Mouse (Mus musculus) T-helper 2 cell (primary cell): ENCODE measurements around the gene Anapc5.

Experiments used
- in situ Hi-C: fragments of 300-600 bp; cut with MboI, MseI; formaldehyde crosslinking; loops from one replicate; pipeline ENCODE4 v1.15.1; 2025; ENCODE audit warnings: high pct_unique_total_duplicates

Anapc5 gene

DNA sequence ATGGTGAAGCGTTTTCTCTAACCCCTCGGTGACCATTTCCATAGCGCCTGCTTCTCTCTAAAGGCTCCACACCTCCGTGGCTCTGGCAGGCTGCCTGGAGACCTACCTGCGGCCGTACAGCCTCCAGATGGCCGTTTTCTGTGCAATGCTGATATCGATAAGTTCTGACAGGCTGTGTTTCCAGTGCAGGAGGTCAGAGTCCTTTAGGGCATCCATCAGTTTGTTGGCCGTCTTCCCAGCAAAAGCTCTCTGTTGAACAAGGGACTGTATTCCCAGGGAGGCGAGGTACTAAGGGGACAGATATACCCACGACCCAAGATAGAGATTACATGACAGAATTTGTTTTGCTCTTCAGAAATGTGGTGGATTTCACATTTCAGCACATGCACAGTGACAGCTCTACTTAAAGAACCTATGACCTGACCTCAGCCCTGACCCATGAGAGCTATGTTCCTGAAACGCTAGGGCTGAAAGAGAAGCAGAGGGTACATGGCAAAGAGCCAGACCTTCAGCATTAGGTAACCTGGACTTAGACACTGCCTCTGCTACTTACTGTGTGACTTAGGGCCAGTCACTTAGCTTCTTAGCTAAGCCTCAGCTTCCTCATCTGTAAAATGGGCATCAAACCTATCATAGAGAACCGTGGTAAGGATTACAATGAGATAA is 20.7 kb downstream of the Anapc5 start:
- in situ Hi-C loops, result no loop called here

DNA sequence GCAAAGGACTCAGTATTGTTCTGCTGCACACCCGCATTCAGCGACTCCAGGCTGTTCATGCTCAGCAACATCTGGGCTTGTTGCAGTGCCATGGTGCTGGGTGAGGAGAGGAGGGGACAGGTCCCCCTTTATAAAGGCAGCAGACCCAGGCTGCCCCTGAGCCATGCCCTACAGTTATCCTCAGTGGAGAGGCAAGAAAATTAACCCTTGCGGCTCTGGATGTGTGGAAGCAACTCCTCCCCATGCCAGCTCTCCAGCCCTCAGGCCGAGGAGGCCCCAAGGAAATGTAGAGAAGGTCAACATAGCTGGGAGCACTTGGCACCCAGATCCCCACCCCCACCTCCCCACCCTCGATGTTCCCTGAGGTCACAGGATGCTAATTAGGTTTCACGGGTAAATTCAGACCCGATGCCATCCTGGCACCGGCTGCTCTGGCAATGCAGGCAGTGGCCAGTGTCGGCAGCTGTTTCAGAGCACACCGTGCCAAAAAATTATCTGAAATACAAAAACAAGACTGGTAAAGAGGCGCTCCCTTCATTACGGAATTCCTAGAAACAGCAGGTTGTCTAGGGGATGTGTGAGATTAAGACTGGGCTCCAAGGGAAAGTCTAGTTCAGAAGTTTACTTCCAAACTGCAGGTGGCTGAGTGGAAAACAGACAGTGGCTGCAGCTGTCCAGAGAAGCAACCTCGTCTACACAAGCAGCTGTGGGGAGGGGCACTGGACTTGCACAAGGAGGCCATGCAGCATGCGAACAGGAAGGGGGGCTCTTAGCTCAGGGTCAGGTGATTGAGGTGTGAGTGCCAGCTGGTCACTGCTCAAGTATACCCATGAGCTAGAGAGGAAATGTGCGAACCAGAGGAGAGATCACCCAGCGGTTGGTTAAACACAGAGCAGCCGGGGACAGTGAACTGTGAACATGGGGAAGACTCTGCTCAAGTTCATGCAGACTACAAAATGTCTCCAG is 21.5 kb downstream of the Anapc5 start:
- in situ Hi-C loops, result no loop called here

DNA sequence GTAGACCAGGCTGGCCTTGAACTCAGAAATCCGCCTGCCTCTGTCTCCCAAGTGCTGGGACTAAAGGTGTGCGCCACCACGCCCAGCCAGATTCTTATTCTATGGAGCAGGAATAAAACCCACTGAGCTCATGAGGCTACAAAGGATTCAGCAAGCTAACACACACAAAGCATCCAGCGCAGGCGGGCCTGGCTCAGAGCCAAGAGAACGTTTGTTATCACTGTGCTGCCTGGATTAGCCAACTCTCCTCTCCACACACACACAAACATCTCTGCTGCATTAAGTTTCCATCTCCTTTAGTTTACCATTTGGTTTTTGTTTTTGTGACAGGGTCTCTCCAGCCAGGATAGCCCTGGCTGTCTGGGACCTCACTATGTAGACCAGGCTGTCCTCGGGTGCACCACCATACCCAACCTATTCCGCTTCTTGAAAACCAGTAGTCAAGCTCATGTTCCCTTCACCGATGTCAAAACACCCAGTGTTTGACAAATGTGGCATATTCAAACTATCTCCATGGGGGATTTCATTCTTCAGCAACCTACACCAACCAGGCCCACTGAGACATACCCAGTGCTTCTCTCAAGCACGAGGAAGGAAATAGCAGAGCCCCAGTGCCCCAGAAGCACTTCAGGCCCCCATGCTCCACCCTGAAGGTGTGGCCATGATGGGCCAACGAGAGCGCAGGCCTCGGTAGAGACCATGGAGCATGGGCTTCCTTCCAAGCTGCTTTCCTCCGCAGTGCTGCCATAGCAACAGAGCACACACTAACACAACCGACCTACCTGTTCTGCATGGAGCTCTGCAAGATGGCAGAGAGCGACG is 22.4 kb downstream of the Anapc5 start:
- in situ Hi-C loops, result no loop called here

DNA sequence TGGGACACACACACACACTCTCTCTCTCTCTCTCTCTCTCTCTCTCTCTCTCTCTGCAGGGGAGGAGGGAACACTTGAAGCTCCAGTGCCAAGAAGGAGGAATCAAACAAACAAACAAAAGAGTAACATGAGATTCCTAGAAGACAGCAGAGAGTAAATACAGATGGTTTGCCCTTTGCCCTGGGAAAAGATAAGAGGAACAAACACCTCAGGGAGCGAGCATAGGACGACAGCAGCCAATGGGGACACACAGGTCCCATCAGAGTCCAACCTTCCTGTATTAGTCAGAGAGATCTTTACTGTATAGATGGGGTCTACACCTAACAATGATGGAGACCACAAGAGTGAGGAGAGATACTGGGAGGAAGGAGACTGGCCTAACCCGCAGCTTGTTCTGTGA is 23.3 kb downstream of the Anapc5 start:
- in situ Hi-C loops, result no loop called here

DNA sequence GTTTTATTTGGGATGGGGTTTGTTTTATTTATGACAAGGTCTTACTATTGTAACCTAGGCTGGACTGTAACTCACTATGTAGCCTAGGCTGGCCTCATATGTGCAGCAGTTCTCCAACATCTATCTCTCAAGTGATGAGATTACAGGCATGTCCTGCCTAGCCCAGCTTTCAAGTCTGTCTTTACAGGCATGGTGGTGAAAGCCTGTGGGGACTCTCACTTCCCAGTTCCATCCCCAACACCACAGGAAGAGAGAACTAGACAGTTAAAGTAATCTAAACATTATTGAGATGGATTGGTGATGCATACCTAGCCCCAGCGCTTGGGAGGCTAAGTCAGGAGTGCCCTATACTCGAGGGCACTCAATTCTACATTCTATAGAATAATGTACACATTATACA is 32.4 kb downstream of the Anapc5 start:
- in situ Hi-C loops, result no loop called here

DNA sequence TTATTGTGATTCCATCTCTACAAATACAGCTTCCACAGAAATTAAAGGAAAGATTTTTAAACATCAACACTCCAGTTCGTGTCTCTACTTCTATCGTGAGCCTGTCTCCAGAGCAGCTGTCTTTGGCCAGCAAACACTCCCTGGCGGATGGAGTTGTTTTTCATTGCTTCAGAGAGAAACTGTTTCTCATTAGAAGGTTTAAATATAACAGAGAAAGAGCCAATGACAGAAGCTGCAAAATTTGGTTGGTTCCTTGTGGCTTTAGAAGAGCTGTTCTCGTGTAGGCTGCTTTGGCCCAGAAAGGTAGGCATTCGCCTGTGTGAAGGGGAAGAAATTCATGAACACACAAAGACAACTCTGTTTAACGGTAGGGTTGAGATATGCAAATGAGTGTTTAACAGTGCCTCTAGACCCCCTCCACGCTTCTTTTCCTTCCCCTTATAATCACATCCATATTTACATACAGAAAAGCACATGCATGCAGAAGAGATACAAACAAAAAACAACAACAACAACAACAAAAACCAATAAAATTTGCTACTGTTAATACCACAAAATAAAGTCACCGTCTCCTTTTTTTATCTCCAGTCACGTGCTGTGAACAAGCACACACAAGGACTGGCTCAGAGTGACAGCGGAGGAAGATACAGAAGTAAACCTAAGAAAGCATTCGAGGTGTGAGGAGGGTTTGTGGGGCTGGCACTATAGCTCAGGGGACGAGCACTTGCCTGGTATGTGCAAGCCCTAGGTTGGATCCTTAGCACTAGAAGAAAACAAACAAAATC is 34.9 kb downstream of the Anapc5 start:
- in situ Hi-C loops, result no loop called here

DNA sequence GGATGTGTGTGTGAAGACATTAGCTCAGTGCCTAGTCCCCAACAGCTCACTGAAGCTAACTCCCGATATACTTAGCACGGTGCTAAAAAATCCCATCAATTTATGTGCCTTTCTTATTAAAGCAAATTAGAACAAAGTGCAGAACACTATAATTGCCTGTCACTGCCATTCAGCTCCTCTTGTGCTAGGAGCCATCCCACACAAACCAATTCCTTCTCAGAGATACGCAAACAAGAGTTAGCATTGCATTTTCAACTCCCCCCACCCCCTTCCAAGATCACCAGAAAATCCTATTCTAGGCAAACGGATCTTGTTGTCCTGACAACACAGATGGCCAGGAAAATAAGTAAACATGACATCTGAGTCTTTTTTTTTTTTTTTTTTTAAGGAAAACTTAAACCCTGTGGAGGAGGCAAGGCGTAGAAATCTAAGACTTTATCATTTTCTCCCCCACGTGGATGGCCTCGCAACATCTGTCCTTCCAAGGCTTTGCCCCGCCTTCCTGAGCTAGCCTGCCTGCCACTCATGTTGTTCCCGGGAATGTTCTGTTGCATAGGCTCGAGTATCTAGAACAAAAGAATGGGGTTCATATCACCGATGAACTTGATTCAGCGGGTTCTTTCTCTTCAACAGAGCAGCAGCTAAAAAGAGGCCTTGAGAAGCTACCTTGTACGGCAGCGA is 37.3 kb downstream of the Anapc5 start:
- in situ Hi-C loops, result no loop called here

DNA sequence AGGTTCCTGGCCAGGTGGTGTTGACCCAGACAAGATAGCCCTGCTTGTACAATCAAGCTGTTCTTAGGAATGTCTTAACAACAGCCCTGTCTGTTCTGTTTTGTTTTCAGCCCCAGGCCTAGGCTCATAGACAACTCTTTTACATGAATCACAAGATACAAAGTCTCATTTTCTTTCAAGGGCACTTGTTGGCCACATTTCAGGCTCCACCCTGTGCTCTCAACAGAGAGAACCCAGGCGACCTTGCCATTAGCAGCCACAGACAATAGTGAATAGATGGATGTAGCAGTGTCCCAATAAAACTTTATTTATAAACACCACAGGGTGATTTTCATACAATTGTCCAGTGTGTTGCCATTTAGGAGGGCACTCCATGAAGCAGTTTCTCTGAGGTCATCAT is 39.1 kb downstream of the Anapc5 start:
- in situ Hi-C loops, result no loop called here

DNA sequence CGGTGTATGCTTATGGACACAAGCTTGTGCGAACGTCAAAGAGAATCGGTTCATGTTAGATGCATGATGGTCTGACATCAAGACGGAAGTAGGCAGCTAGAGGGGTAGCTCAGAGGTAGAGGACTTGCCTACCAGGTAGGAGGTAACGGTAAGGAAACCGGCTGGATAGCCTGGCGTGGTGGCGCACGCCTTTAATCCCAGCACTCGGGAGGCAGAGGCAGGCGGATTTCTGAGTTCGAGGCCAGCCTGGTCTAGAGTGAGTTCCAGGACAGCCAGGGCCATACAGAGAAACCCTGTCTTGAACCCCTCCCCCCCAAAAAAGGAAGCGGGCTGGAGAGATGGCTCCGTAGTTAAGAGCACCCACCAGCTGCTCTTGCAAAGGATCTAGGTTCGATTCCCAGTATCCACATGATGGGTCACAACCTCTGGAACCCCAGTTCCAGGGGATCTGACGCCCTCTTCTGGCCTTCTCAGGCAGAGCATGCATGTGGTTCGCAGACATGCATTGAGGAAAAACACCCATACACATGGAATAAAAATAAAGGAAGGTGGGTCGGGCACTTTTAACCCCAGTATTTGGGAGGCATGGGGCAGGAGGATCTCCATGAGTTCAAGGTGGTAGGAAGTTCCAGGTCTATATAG is 40.2 kb downstream of the Anapc5 start:
- in situ Hi-C loops, result no loop called here

DNA sequence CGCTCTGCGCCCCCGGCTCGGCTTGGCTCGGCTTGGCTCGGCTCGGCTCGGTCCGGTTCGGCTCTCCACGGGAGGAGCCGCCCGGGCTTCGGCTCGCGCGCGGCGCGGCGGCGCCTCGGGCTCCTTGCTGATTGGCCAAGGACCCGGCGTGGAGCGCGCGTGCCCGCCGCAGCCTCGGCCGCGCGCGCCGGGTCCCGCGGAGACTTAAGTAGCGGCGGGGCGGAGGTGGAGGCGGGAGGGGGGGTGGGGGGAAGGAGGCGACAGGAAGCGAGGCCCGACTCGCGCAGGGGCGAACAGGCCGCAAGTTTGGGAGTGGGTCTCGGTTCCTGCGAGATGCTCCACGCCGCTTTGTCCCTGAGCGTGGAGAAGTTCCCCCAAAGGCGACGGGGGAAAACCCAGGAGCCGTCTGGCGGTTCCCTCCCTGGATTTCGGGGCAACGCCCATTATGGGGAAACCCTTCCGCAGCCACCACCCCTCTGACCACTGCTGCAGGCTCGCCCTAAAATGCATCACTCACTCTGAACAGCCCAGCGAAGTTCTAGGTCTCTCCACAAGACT is 41.8 kb downstream of the Anapc5 start, which contains the start of gene Camkk2:
TSS of gene Camkk2 (minus strand) at position 133 of the 558 bp plus-strand sequence.
- in situ Hi-C loops, result loop anchor here (5.0 kb wide), 1 partner anchor 47 kb away; no protein-coding TSS in a partner anchor

DNA sequence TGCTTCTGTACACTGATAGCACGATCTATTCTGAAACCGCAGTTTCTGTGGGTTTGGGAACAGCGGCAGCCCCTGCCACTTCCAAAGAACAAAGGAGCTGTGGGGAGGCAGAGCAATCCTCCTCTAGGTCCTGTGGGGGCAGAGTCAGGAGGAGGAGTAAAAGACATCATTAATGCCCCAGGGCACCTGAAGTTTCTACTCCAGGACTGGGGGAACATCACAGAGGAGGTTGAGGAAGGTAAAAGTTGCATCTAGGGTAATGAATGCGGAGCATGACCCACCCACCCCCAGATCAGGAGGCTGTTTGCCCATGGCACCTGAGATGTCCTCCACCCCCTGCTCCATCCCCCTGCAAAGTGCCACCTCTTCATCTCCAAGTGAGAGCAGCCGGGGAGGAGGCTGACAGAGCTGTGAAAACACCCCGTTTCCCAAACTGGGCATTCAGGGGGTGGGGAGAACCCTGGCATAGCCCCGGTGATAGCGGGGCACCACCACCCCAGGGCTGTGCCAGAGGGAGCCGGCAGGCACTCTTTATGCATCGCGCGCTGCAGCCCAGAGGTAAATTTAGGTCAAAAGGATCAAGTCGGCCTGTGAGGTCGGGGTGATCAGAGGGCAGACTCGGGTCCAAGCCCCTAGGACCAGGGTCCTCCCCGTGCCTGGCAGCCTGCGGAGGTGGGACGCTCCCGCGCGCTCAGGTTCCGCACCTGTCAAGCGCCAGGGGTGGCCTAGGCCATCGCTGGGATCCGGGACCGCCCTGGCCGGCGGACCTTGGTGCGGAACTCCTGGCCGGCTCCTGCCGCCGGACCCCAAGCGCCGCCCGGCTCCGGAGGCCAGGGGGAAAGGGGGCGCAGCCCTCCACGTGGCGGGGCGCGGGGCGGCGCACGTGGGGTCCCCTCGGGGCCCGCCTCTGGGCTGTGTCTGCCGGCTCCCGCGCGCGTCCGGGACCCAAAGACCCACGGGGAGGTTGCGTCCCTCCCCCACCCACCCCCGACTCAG is 42.6 kb downstream of the Anapc5 start:
- in situ Hi-C loops, result loop anchor here (5.0 kb wide), 1 partner anchor 46 kb away; no protein-coding TSS in a partner anchor

DNA sequence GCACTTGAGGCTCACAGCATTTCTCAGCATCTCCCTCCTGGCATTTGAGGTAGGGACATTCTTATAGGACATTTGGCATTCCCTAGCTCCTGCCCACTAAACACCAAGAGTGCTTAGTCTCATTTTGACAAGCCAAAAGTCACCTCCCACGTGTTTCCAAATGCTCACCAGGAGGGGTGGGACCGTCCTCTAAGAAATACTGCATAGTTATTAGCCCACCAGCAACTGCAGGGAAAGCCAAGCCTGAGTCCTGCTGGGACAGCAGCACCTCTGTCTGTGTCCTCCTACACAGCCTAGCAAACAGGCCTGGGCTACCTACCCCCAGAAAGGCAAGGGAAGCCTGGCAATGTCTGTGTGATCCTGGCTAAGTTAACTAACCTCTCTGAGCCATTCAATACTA is 43.8 kb downstream of the Anapc5 start:
- in situ Hi-C loops, result loop anchor here (5.0 kb wide), 1 partner anchor 45 kb away; no protein-coding TSS in a partner anchor

DNA sequence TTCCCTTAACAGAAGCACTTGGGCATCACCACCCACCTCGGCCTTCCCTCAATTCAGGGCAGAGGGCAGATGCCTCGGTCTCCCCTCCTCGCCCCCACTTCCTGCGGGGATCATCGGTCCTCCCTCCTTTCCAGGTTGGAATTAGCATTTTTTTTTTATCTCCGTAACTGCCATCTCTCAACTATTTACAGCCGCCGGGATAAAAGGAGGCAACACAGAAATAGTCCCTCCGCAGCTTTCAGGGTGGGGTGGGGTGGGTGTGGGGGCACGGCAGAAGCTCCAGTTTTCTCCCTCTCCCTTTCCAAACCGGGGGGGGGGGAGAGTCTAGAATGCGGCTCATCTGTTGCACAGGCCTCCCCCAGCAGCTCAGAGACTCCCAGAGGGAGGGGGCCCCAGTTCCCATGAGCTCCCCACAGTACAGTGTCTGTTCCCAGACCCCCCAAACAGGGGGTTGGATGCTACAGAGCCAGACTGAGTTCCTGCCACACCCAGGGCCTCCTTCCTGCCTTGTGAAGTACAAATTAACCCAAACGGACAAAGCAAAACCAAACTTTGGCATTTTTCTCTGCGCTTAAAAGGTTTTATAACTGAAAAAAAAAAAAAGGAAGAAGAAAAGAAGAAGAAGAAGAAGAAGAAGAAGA is 45.4 kb downstream of the Anapc5 start:
- in situ Hi-C loops, result loop anchor here (5.0 kb wide), 1 partner anchor 43 kb away; no protein-coding TSS in a partner anchor

DNA sequence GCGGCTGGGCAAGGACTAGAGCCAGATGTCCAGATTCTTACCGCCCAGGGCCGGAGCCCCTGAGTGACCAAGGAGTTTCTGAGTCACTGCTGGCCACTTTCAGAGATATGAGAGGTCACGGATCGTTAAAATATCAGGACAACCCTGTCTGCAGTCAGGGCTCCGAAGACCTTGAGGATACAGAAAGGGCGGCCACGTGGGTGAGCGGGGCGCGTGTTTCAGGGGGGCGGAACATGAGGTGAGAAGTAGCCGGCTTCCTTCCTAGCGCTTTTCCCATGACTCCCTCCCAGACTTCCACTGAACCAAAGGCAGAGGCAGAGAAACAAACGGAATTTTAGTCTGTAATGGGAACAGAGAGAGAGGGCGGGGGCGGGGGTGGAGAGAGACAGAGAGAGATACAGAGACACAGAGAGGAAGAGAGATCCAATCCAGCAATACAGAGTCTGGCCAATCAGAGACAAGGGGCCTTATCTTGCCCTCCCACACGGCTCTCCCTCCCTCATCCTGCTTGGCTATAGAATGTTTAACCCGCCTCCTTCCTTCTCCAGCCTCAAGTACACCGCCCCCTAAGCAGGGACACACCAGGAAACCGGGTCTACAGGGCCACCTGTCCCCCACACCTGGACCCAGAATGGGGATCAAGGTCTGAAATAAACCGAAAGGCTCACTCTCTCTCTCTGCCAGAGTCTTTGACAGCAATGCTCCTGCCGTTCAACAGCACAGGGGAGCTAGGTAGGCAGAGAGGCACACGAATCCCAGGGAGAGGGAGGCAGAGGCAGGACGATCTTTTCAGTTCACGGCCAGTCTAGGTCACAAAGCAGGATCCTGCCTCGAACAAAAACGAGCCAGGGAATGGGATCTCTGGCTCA is 46.2 kb downstream of the Anapc5 start:
- in situ Hi-C loops, result loop anchor here (5.0 kb wide), 1 partner anchor 43 kb away; no protein-coding TSS in a partner anchor

DNA sequence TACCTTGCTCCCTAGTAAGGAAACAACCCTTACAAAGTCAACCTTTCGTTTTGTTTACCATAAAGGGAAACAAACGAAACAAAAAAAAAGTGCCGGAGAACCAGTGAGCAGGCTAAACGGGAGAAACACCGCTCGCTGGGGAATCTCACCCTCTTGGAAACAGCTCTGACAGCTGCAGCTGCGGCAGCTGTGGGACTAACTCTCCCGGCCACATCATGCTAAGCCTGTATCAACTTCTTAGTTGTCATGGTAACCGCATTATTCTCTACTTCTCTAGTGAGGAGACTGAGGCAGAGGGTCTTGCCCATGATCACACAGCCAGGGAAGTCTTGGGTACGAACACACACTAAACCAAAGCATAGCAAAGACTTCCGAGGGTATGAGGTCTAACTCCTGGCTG is 47.4 kb downstream of the Anapc5 start:
- in situ Hi-C loops, result no loop called here

DNA sequence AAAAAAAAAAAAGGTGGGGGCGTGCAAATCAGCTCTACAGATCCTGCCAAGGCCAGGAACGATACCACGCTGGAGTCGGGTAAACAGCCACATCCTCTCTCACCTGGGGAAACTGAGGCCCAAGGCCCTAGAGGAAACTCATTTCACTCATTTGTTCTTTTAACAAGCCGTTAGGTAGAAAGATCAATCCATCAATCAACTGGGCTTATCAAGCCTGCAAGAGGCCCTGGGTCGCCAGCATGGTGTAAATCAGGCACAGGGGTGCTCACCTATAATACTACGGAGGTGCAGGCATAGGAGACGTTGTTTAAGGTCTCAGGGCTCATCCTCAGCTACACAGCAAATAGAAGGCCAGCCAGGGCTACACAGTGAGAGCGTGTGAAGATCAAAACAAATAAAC is 49.7 kb downstream of the Anapc5 start:
- in situ Hi-C loops, result no loop called here

DNA sequence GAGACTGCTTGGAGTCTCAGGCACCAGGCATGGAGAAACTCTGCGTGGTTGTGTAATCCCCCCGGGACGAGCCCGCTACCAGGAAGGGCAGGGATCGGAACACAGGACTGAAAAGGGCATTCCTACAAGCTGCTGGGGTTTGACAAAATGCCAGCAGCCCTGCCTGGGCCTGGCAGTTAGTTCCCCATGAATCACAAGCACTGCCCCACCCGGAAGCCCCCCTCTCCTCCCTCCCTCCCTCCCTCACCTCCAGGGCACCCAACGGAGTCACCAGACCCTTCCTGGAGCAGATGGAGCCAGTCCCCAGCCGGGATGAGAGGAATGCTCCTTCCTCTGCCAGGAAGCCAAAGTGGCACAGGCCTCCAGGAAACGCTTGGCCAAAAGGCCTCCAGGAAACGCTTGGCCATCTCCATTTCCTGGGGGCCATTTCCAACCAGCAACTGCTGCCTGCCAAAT is 50.3 kb downstream of the Anapc5 start:
- in situ Hi-C loops, result no loop called here
